Mouse (Mus musculus) spleen, adult 2 months (tissue): ENCODE results near the gene Zfp488. TPM values are rescaled to one million over a fixed set of nuclear protein-coding genes. Genes with fewer than 3 reads are reported as not detected.

Experiments
- DNase-seq, 2 experiments: peaks; one replicate each; pipeline versions ENCODE4 v3.0.0 to v3.0.0-alpha.2; 2012 to 2021; ENCODE audit warnings: low spot score in 2 of 2, low read depth in 1 of 2
- H3K27ac ChIP-seq: fragments of 200-500 bp; 2 replicates; pipeline ENCODE4 v1.5.1; 2012; ENCODE audit warnings: low read length, inconsistent platforms; ENCODE audit not compliant: insufficient read depth
- H3K27me3 ChIP-seq: fragments of 200-500 bp; 2 replicates; pipeline ENCODE4 v1.6.1; 2012; ENCODE audit warnings: mild to moderate bottlenecking, moderate library complexity, low read length, inconsistent platforms; ENCODE audit not compliant: control insufficient read depth, insufficient read depth
- H3K36me3 ChIP-seq: fragments of 200-500 bp; 2 replicates; pipeline ENCODE4 v1.6.1; 2012; ENCODE audit warnings: mild to moderate bottlenecking, low read length, inconsistent platforms; ENCODE audit not compliant: control insufficient read depth, insufficient read depth
- H3K4me1 ChIP-seq: fragments of 200-500 bp; 2 replicates; pipeline ENCODE4 v1.6.1; 2011; ENCODE audit warnings: inconsistent platforms; ENCODE audit not compliant: control insufficient read depth, insufficient read depth, insufficient read length
- H3K4me3 ChIP-seq: fragments of 200-500 bp; 2 replicates; pipeline ENCODE4 v1.5.1; 2011; ENCODE audit warnings: mild to moderate bottlenecking, inconsistent platforms; ENCODE audit not compliant: insufficient read depth, insufficient read length; ENCODE audit errors: extremely low read depth
- CTCF ChIP-seq: fragments of 200-500 bp; IDR thresholded peaks from 2 replicates; pipeline ENCODE4 v1.5.1; 2011; ENCODE audit warnings: mild to moderate bottlenecking, inconsistent platforms; ENCODE audit not compliant: insufficient read depth, insufficient read length, insufficient replicate concordance; ENCODE audit errors: extremely low read depth
- POLR2A ChIP-seq: fragments of 200-500 bp; IDR thresholded peaks from 2 replicates; pipeline ENCODE4 v1.6.1; 2011; ENCODE audit warnings: low read depth, low read length, inconsistent platforms
- WGBS: fragments of 180-500 bp; shearing (Covaris S2); methylation state at CpG from one replicate; pipeline ENCODE4 v1.1.7; 2018; 5-methylcytosine and 5-hydroxymethylcytosine counted together
- polyA plus RNA-seq: library from polyadenylated mRNA; depleted of rRNA; stranded (reverse); fragments of >200 nt; gene quantifications from 2 replicates; pipeline ENCODE4 v1.2.3, GENCODE M21; 2012

Zfp488 gene
- polyA plus RNA-seq, 1 experiment, result not detected

- WGBS, result 70% methylated on average over 5 of the region's 5 CpGs
These were observed 3.8 kb downstream of the Zfp488 start for GRCm38 (mm10) chr14:33974752-33975151.

GRCm38 (mm10) chr14:33972679-33973078 lies 5.9 kb downstream of the Zfp488 start:
- H3K4me3 ChIP-seq, result no peak overlapping the region
- no peak for DNase-seq
- WGBS, result 50% methylated on average over 7 of the region's 7 CpGs

More at GRCm38 (mm10) chr14:33974752-33975151, 3.8 kb downstream of the Zfp488 start:
- Histone ChIP-seq H3K4me1 (no peaks in the 10 kb centered on the region), H3K27me3 (no peaks in the 10 kb centered on the region), H3K4me3 (no peak overlapping the region), H3K36me3 (no peaks in the 10 kb centered on the region), H3K27ac (no peak overlapping the region)
- TF ChIP-seq CTCF (no peak), POLR2A (no peak)
- no peak for DNase-seq

DNA sequence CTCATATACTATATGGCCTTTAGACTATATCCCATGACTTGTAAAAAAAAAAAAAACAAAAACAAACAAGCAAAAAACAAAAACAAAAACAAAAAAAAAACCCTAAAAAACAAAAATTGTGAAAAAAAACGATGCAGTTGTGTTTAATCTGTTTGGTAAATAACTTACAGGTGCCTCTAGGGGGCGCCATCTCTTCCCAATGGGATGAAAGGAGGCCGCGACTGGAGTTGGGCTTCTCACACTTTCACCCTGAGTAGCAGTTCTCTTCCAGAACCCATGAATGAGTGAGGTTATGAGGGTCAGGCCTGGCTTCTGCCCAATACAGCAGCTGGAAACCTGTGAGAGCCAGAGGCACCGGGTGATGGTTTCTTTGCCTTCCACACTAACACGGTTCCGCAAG lies 12.9 kb downstream of the Zfp488 start:
- TF ChIP-seq POLR2A, result no peak
- no peak for TF ChIP-seq CTCF
- Histone ChIP-seq H3K4me1 (no peaks in the 10 kb centered on the region), H3K4me3 (no peak overlapping the region), H3K27me3 (no peaks in the 10 kb centered on the region), H3K27ac (no peak overlapping the region), H3K36me3 (no peaks in the 10 kb centered on the region)
- DNase-seq, result no peak
- WGBS, result 68% methylated on average over 7 of the region's 7 CpGs

More at GRCm38 (mm10) chr14:33972679-33973078, 5.9 kb downstream of the Zfp488 start:
- H3K27ac ChIP-seq, result no peak overlapping the region
- H3K36me3 ChIP-seq, result no peaks in the 10 kb centered on the region
- H3K4me1 ChIP-seq, result no peaks in the 10 kb centered on the region
- TF ChIP-seq CTCF, result no peak
- no peak for TF ChIP-seq POLR2A
- no peaks in the 10 kb centered on the region for H3K27me3 ChIP-seq

GRCm38 (mm10) chr14:33959341-33959740 lies 19.2 kb downstream of the Zfp488 start:
- Histone ChIP-seq H3K27ac (no peak overlapping the region), H3K36me3 (no peaks in the 10 kb centered on the region), H3K4me1 (no peaks in the 10 kb centered on the region), H3K27me3 (no peaks in the 10 kb centered on the region), H3K4me3 (no peak overlapping the region)
- WGBS, result 15% methylated on average over 9 of the region's 9 CpGs
- no peak for DNase-seq
- TF ChIP-seq CTCF (peak; percentile 10; the same call in 1 of the 2 replicates), POLR2A (no peak)

DNA sequence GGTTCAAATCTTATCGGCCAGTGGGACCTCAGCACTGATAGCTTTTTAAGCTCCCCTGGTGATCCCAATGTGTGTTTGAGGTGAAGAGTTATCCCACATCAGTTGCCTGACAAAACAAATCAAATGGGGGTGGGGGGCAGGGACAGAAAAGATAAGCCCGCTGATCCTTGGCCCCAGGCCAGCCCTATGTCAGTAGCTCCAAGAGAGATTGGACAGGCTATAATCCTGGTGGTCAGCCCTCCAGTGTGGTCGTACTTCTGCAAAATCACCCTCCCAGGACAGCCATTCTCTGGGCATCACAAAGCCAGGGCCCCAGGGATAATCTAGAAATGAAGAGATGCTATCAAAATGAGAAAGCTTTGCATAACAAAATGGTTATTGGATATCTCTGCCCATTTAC lies 19.7 kb downstream of the Zfp488 start:
- H3K4me3 ChIP-seq, result no peak overlapping the region
- WGBS, result 76% methylated on average over 3 of the region's 3 CpGs
- TF ChIP-seq CTCF (no peak), POLR2A (no peak)
- H3K36me3 ChIP-seq, result no peaks in the 10 kb centered on the region
- DNase-seq, result no peak
- H3K27ac ChIP-seq, result no peak overlapping the region
- no peaks in the 10 kb centered on the region for H3K27me3 ChIP-seq
- H3K4me1 ChIP-seq, result no peaks in the 10 kb centered on the region

DNA sequence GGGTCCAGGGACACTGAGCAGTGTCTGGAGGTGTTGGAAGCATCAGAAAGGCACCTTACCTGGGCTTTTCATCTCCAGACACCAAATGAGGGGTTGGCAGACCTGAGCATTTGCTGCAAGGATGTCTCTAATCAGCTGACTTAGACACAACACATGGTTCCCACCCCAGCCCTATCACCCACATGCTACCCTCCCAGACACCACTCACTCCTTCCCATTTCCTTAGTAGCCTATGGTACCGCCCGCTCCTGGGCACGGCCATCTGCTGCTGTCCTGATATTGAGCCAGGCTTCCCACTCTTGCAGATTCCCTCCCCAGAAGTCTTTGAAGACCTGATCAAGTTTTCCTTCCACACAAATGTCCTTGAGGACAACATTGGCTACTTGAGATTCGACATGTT lies 20.4 kb downstream of the Zfp488 start:
- Histone ChIP-seq H3K36me3 (no peaks in the 10 kb centered on the region), H3K27ac (no peak overlapping the region), H3K27me3 (no peaks in the 10 kb centered on the region), H3K4me3 (no peak overlapping the region), H3K4me1 (no peaks in the 10 kb centered on the region)
- TF ChIP-seq CTCF (no peak), POLR2A (no peak)
- 88% methylated on average over 4 of the region's 4 CpGs for WGBS
- no peak for DNase-seq

DNA sequence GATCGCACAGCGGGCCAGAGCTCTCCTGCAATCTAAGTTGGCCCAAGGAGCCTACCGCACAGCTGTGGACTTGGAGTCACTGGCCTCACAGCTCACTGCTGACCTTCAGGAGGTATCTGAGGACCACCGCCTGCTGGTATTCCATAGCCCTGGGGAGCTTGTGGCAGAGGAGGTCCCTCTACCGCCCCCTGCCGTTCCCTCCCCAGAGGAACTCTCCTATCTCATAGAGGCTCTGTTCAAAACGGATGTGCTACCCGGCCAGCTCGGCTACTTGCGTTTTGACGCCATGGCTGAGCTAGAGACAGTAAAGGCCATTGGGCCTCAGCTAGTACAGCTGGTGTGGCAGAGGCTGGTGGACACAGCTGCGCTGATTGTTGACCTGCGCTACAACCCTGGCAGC lies 22.5 kb downstream of the Zfp488 start:
- no peak overlapping the region for H3K4me3 ChIP-seq

More for the DNA sequence above, 22.5 kb downstream of the Zfp488 start:
- TF ChIP-seq CTCF, result no peak
- TF ChIP-seq POLR2A, result no peak
- no peak overlapping the region for H3K27ac ChIP-seq
- H3K36me3 ChIP-seq, result no peaks in the 10 kb centered on the region
- DNase-seq, result no peak
- no peaks in the 10 kb centered on the region for H3K27me3 ChIP-seq
- H3K4me1 ChIP-seq, result no peaks in the 10 kb centered on the region
- WGBS, result 80% methylated on average over 13 of the region's 13 CpGs
